Mouse (Mus musculus) spleen, adult 10 weeks (tissue): ENCODE data around the gene Ahcy. TPM values are rescaled to one million over a fixed set of nuclear protein-coding genes. Genes with fewer than 3 reads are reported as not detected.

ENCODE experiments used
- polyA plus RNA-seq: library from polyadenylated mRNA; stranded (reverse); fragments of 350-450 nt; fragmentation: Illumina TruSeq; extraction: RNeasy Lipid Tissue Mini Kit (QIAGEN cat#74804); gene quantifications from one replicate; pipeline ENCODE4 v1.2.3, GENCODE M21; 2015; ENCODE audit warnings: low replicate concordance; ENCODE audit not compliant: insufficient read depth

Ahcy gene
- 32.6 TPM for polyA plus RNA-seq

GRCm38 (mm10) chr2:155073978-155074765 is at the start of gene Ahcy:
TSS of gene Ahcy (minus strand) at chr2:155074497.

DNA sequence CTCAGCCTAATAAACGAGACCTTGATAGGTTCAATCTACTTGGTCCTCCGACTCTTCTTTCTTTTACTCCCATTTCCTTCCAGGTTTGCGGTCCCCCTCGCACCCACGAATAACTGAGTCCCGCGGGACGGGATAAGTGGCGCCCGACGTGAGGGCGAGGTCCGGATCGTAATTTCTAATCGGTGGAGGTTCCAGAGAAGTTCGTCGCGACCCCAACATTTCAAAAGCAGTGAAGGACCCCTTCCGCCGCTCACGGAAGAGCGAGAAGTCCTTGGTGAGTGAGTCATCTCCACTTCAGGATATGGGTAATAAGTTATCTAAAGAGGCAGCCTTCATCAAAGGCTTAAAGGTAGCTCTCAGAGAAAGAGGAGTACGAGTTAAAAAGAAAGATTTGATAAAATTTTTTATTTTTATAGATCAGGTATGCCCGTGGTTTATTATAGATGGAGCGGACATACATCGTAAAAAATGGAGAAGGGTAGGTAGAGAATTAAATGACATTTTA is 56.0 kb downstream of the Ahcy start, which contains the start of gene Gm14226:
TSS of gene Gm14226 (plus strand) at position 16 of the 505 bp plus-strand sequence.

Other genes with a start within 250 kb of the Ahcy start
- 125 TPM for gene Eif2s2, start 181.6 kb downstream of the Ahcy start, polyA plus RNA-seq
- 16.0 TPM for gene Gm14226, start 56.2 kb downstream of the Ahcy start, polyA plus RNA-seq
- 85.2 TPM for gene Itch, start 59.0 kb upstream of the Ahcy start, polyA plus RNA-seq
- 159 TPM for gene Dynlrb1, start 162.0 kb upstream of the Ahcy start, polyA plus RNA-seq
- 7.4 TPM for gene Map1lc3a, start 201.8 kb upstream of the Ahcy start, polyA plus RNA-seq